Mouse (Mus musculus): ENCODE measurements around the gene Olfr355.

Olfr355 gene

GRCm38 (mm10) chr2:36928797-36929196, at the start of gene Olfr355:
Olfr355 (minus strand) TSS chr2:36928897.
- DNase-seq (ENCODE audit: low read depth), result no peak

GRCm38 (mm10) chr2:36936821-36937220, 8.1 kb upstream of the Olfr355 start, which contains the start of gene Olfr356:
Olfr356 (plus strand) TSS chr2:36937121.
- DNase-seq (ENCODE audit: low read depth), result no peak

DNA sequence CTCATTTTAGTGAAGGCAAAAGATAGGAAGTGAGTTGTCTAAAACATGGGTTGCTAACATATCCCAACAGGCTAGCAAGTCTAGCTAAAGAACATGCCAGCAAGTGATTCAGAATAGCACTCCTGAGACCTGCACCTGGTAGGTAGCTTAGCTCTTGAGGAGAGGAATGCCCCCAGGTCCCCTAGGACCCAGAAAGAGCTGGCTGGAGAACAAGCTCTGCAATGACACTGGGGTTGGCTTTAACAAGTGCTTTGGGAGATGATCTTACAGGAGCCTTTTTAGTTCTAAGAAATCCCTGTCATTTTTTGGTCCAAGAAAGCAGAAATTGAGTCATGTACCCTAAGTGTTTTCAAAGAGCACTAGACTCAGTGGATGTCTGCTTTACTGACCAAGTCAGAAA, 23.3 kb downstream of the Olfr355 start, which contains the start of gene Olfr354:
Olfr354 (plus strand) TSS at position 301 of the 400 bp plus-strand sequence.
- DNase-seq (ENCODE audit: low read depth), result no peak

DNA sequence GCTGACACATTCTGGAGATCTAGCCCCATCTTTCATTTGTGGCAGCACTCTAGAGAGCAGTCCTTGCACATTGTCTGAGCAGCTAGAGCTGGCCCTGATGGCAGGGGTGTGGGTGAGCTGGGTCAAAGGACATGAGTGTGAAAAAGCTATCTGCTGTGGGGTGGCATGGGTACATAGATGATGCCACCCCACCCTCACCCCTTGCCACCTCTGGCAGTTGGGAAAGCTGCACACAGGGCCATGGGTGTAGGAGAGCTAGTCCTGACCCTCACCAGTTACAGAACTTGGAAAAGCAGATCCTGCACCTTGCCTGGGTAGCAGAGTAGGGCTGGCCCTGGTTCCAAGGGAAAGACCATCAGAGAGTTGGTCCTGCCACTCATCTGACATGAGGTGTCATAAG, 31.6 kb downstream of the Olfr355 start:
- DNase-seq (ENCODE audit: low read depth), result no peak

GRCm38 (mm10) chr2:36892836-36893235, 35.9 kb downstream of the Olfr355 start, which contains the start of gene Olfr353:
Olfr353 (minus strand) TSS chr2:36892936.
- DNase-seq (ENCODE audit: low read depth), result no peak

Data from 416B (cell line).